Comparison of ENCODE assay signal across 17 mouse cellular contexts in genomic region chr1:189806533-189807297, GRCm38 (mm10).
DNase-seq lines count a peak whose midpoint lies in the region; ATAC-seq and TF ChIP-seq lines count a peak whose summit lies in the region.
"Had no signal": no experiment of that assay in that cellular context is flagged by ENCODE, and none has a peak within 500 bp of the region (broad histone marks: within the 10 kb centered on the region; RNA-seq: fewer than 3 reads in every experiment).

No protein-coding gene starts in this region.

- no peak for TF ChIP-seq EP300 in heart, postnatal 0 days (IDR thresholded peaks at IDR 0.05; ENCODE audit: low read depth)

- TF ChIP-seq CTCF in forebrain, postnatal 0 days (IDR thresholded peaks at IDR 0.05; ENCODE audit: low read depth) = no peak
- no peak for TF ChIP-seq CTCF in heart, postnatal 0 days (IDR thresholded peaks at IDR 0.05; ENCODE audit: low read depth)

- H3K9me3 ChIP-seq in forebrain, postnatal 0 days (ENCODE audit: low read length) = no peaks in the 10 kb centered on the region
- no peaks in the 10 kb centered on the region for H3K9me3 ChIP-seq in forebrain, embryonic 13.5 days (replicated peaks)
- no peaks in the 10 kb centered on the region for H3K9me3 ChIP-seq in heart, postnatal 0 days (replicated peaks; ENCODE audit: control insufficient read depth, low read length)
- no peaks in the 10 kb centered on the region for H3K9me3 ChIP-seq in kidney, embryonic 16.5 days (ENCODE audit: low read length)
- H3K9me3 ChIP-seq: liver, embryonic 15.5 days; neural tube, embryonic 15.5 days had no signal

- ATAC-seq in forebrain, postnatal 0 days = peak; percentile 16; the same call in 1 of the 2 replicates
- no peak for ATAC-seq in forebrain, embryonic 13.5 days
- ATAC-seq in heart, postnatal 0 days (ENCODE audit: insufficient read depth, low read depth) = no peak
- no peak for ATAC-seq in kidney, embryonic 16.5 days (ENCODE audit: low FRiP score, low TSS enrichment)
- ATAC-seq: hindbrain, embryonic 16.5 days had no signal

- no peak overlapping the region for H3K9ac ChIP-seq in forebrain, postnatal 0 days
- no peak overlapping the region for H3K9ac ChIP-seq in forebrain, embryonic 13.5 days
- no peak overlapping the region for H3K9ac ChIP-seq in heart, postnatal 0 days (replicated peaks; ENCODE audit: low read depth, low read length)
- no peak overlapping the region for H3K9ac ChIP-seq in kidney, embryonic 16.5 days (replicated peaks; ENCODE audit: low read length)
- H3K9ac ChIP-seq: liver, embryonic 15.5 days; neural tube, embryonic 15.5 days had no signal

- H3K4me2 ChIP-seq in forebrain, postnatal 0 days (ENCODE audit: low read depth) = no peak overlapping the region
- no peak overlapping the region for H3K4me2 ChIP-seq in forebrain, embryonic 13.5 days
- H3K4me2 ChIP-seq in heart, postnatal 0 days (ENCODE audit: low read depth, low read length) = no peak overlapping the region
- H3K4me2 ChIP-seq in kidney, embryonic 16.5 days (replicated peaks; ENCODE audit: low read depth, low read length) = no peak overlapping the region
- H3K4me2 ChIP-seq: liver, embryonic 15.5 days; midbrain, embryonic 11.5 days; neural tube, embryonic 15.5 days had no signal

- no peaks in the 10 kb centered on the region for H3K4me1 ChIP-seq in forebrain, postnatal 0 days (ENCODE audit: insufficient read depth)
- no peaks in the 10 kb centered on the region for H3K4me1 ChIP-seq in forebrain, embryonic 13.5 days
- H3K4me1 ChIP-seq in heart, postnatal 0 days (ENCODE audit: control insufficient read depth, insufficient read depth) = peaks cover 14% of the 10 kb centered on the region
- H3K4me1 ChIP-seq in kidney, embryonic 16.5 days (ENCODE audit: insufficient read depth, low read length) = peaks cover 11% of the 10 kb centered on the region; the same call in 1 of the 2 replicates
- H3K4me1 ChIP-seq: neural tube, embryonic 15.5 days had no signal

- no peaks in the 10 kb centered on the region for H3K36me3 ChIP-seq in forebrain, postnatal 0 days (ENCODE audit: insufficient read depth)
- no peaks in the 10 kb centered on the region for H3K36me3 ChIP-seq in forebrain, embryonic 13.5 days (ENCODE audit: poor library complexity, severe bottlenecking)
- H3K36me3 ChIP-seq in heart, postnatal 0 days (replicated peaks; ENCODE audit: control insufficient read depth, insufficient read depth, low read length) = no peaks in the 10 kb centered on the region
- peaks cover 18% of the 10 kb centered on the region for H3K36me3 ChIP-seq in kidney, embryonic 16.5 days (ENCODE audit: insufficient read depth, low read length)
- H3K36me3 ChIP-seq: liver, embryonic 15.5 days; neural tube, embryonic 15.5 days had no signal

- intact Hi-C loops in heart, postnatal 14 days (cut with DNase I) = no loop called here

- no peaks in the 10 kb centered on the region for H3K27me3 ChIP-seq in forebrain, postnatal 0 days (ENCODE audit: insufficient read depth, low read length)
- peaks cover 31% of the 10 kb centered on the region for H3K27me3 ChIP-seq in forebrain, embryonic 13.5 days
- no peaks in the 10 kb centered on the region for H3K27me3 ChIP-seq in heart, postnatal 0 days (ENCODE audit: control insufficient read depth, insufficient read depth, low read length)
- no peaks in the 10 kb centered on the region for H3K27me3 ChIP-seq in kidney, embryonic 16.5 days (ENCODE audit: insufficient read depth, low read length)
- H3K27me3 ChIP-seq: liver, embryonic 15.5 days; neural tube, embryonic 15.5 days had no signal

- no peak overlapping the region for H3K4me3 ChIP-seq in forebrain, postnatal 0 days (ENCODE audit: low read depth, low read length)
- H3K4me3 ChIP-seq in forebrain, embryonic 13.5 days = no peak overlapping the region
- no peak overlapping the region for H3K4me3 ChIP-seq in heart, postnatal 0 days (ENCODE audit: low read depth, low read length)
- H3K4me3 ChIP-seq in kidney, embryonic 16.5 days (ENCODE audit: low read length) = no peak overlapping the region
- H3K4me3 ChIP-seq: liver, embryonic 15.5 days; neural tube, embryonic 15.5 days had no signal

- H3K27ac ChIP-seq in forebrain, postnatal 0 days (ENCODE audit: low read depth, low read length) = no peak overlapping the region
- no peak overlapping the region for H3K27ac ChIP-seq in forebrain, embryonic 13.5 days
- H3K27ac ChIP-seq in heart, postnatal 0 days (ENCODE audit: low read depth) = 0 out of 2 replicates have a peak overlapping the region, but pooled peaks have one; percentile 4
- H3K27ac ChIP-seq in kidney, embryonic 16.5 days (ENCODE audit: low read length) = no peak overlapping the region
- H3K27ac ChIP-seq: liver, embryonic 15.5 days; neural tube, embryonic 15.5 days had no signal

- DNase-seq in forebrain, postnatal 0 days = no peak
- no peak for DNase-seq in heart, postnatal 0 days (ENCODE audit: low spot score)
- DNase-seq in heart, postnatal 14 days = no peak
- peak; percentile 52 for DNase-seq in retina, postnatal 1 day
- no peak for DNase-seq in retina, embryonic 14.5 days (ENCODE audit: low spot score)
- DNase-seq in lung, postnatal 14 days = peak; percentile 19
- DNase-seq: adrenal gland, postnatal 36 days; cerebellum, postnatal 10 days; heart, adult 11 months; kidney, adult 18-20 months; kidney, postnatal 25 days had no signal

- 69% methylated on average over 13 of the region's 13 CpGs for WGBS in forebrain, postnatal 0 days
- 81% methylated on average over 13 of the region's 13 CpGs for WGBS in forebrain, embryonic 13.5 days
- 58% methylated on average over 13 of the region's 13 CpGs for WGBS in heart, postnatal 0 days
- WGBS in kidney, embryonic 16.5 days = 74% methylated on average over 13 of the region's 13 CpGs

Comparison
In these comparisons a context has a peak if more than half of its experiments do, and no peak if none do; other contexts are left out.
1. DNase-seq: peak in retina, postnatal 1 day (single experiment) and lung, postnatal 14 days (single experiment); none in forebrain, postnatal 0 days (single experiment), heart, postnatal 0 days (single experiment), heart, postnatal 14 days (0 of 2) and retina, embryonic 14.5 days (single experiment).